Mouse (Mus musculus): ENCODE measurements around the gene N4bp3.
"Not testable (repeated sequence)": the region's sequence is repeated elsewhere in the genome, so short reads cannot be mapped to it uniquely, and the experiment has no call there.

The N4bp3 gene

DNA sequence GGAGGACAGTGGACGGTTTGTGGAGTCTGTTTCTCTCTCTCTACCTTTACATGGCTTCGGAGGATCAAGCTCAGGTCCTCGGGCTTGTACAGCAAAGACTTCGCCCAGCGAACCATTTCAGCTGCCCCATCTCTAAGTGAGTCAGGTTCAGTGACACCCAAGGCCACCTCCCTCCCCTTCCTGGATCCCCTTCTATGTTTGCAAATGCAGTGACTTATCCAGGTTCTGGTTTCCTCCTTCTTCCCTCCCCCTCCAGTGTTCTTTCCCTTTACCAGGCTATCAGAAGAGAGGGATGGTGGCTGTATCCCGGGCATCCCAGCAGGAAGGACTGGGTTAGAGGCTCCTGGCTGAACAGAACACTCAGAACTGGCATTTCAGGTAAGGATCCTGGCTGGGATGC, 3.1 kb upstream of the N4bp3 start:
- DNase-seq (ENCODE audit: low read depth) = no peak

DNA sequence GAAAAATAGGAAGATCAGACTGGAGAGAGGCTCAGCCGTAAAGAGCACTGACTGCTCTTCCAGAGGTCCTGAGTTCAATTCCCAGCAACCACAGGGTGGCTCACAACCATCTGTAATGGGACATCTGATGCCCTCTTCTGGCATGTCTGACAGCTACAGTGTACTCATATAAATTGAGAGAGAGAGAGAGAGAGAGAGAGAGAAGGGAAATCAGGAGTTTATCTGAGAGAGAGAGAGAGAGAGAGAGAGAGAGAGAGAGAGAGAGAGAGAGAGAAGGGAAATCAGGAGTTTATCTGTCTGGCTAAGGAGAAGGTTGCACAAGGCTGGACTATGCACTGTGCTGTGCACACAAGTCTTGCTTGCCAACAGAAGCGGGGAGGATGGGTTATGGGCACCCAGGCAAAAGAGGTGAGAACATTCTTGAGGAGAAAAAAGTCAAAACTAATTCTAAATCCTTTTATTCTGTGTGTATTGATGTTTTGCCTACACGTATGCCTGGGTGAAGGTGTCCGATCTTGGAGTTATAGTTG, 2.3 kb upstream of the N4bp3 start:
- no peak for DNase-seq (ENCODE audit: low read depth)

DNA sequence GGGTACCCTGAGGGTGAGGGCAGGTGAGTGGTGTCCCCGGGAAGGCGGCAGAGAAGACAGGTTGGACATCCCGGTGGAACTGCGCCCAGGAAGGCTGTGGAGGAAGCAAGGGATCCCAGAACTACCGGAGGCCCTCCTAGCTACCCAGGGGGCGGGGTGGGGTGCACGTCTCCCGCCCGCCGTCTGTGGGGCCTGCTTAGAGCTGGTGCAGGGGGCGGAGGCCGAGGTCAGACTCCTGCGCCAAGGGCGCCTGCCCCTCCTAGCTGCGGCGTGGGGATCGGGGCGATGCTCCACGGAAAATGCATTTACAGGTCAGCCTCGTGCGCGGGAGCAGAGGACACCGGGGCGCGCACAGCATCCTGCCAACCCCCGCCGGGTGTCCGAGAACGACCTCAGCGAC, 381 bp downstream of the N4bp3 start:
- DNase-seq (ENCODE audit: low read depth) = no peak

DNA sequence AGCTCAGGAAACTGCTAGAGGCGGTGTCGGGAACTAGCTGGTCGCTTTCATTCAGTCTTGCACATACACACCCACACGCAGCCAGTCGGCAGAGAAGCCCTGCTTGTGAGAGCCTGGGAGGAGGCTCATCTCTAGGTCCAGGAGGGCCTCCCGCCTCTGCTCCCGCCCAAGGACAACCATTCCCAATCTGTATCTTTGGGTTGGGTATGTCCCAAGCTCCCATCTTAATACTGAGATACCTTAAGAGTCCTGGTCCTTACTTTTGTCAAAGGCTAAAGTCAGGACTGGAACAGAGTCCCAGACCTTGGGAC, 798 bp downstream of the N4bp3 start:
- DNase-seq (ENCODE audit: low read depth) = no peak

DNA sequence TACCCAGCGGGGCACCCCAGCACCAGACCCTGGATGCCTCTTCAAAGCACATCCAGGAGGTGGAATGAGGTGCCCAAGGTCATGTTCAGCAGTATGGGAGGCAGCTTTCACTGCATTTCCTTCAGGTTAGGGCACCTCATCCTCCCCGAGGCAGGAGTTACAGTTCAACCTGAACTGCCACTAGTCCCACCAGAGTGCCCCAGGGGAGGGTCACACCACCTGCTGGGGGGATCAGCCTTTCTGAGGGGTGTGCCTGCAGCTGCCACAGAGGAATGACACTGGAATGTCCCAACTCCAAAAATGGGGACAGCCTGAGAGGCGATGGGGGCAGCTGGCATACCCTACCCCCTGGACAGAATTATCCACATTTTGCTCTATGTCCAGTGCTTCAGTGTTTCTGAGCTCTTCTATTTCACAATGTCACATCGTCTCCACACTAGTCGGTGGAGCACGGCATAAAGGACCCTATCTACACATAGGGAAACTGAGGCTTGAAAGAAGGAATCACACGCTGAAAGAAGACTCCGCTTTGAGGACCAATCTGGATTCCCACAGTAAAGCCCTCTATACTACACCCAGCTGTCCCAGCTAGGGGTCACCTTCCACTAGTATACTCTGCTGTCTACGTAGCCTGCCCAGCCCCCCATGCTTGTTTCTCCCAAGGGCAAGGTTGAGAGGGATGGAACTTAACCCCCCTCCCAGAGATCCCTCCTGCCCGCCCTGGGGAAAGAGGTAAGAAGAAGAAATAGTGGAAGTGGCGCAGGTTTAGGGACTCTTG, 1.3 kb downstream of the N4bp3 start:
- no peak for DNase-seq (ENCODE audit: low read depth)

DNA sequence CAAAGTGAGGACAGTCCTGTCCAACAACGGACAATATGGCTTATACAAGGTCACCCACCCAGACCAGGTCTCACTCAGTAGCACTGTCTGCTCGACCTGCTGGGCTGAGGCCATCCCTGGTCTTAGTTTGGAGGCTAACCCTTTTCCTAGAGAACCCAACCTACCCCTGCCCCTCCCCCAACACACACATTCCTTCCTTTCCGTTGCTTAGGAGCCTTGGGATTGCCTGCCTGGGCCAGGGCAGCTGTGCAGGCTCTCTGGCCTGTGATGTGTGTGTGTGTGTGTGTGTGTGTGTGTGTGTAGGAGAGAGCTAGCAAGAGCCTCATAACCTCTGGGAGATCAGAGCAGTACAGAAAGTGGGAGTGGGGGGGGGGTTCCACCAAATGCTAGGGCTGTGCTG, 2.1 kb downstream of the N4bp3 start:
- no peak for DNase-seq (ENCODE audit: low read depth)

DNA sequence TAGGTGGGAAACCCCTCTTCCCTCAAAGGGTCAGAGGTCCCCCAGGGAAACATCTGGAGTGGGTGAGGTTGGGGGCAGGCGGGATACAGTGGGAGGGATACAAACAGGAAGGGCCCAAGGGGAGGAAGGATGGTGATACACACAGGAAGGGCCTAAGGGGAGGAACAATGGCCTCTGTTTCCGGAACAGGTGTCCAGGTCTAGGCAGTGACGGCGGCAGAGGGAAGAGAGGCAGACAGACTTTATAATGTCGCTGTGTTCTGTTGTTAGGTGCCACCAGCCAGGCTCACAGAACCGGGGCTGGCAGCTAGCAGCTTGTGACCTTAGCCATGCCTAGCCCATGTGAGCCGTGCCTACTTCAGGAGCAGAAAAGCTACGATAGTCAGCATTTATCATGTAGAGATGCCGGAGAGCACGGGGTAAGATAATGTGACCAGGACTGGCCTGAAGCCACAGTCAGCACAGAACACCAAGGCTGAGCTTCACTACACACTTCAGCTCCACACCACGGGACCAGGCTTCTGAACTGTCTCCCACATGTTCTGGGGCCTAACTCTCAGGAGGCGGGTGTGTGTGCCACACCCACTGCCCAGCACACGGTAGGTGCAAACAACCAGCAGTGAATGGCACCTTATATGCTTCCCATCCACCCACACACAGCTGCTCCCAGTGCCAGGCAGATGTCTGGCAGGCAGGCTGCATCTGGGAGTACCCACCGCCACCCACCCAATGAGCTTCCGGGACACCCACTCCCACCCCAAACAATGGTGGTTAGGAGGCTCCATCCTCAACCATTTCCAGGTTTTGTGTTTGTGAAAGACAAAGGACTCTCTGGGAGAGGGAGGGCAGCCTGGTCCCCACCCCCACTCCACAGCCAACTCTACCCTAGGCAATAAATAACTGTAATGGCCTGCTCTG, 3.6 kb downstream of the N4bp3 start:
- no peak for DNase-seq (ENCODE audit: low read depth)

DNA sequence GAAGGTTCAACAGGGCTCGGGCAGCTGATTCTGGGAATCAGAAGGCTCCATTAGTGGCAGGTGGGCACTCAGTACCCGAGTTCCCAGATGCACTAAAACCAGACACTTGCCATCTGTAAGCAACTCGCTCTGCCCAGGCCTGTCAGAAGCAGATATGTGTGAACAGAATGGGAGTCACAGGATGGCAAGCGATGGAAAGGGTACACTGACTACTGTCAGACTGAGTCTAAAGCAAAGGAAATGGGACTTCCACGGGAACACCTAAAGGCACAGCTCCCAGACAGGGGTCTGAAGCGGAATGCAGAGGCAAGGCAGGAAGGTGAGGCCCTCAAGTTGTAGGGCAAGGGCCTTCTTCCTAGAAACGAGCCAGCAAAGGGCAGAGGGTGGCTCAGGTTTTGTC, 4.4 kb downstream of the N4bp3 start:
- DNase-seq (ENCODE audit: low read depth) = no peak

DNA sequence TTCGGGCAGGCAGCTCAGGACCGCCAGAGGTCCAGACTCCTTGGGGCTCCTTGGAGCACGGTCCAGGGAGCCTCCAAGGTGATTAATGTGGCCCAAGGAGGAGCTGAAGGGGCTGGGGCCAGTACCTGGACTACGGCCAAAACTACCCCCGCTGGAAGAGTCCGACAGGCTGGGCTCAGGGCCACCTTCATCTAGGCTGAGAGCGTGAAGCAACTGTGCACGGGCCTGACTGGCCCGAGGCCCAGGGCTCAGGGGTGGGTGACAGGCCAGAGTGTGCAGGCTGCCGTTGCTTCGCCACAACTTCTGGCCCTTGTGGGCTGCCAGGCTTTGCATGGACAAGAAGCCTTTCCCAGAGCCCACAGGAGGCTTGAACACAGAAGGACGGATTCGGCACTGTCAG, 5.3 kb downstream of the N4bp3 start:
- no peak for DNase-seq (ENCODE audit: low read depth)

DNA sequence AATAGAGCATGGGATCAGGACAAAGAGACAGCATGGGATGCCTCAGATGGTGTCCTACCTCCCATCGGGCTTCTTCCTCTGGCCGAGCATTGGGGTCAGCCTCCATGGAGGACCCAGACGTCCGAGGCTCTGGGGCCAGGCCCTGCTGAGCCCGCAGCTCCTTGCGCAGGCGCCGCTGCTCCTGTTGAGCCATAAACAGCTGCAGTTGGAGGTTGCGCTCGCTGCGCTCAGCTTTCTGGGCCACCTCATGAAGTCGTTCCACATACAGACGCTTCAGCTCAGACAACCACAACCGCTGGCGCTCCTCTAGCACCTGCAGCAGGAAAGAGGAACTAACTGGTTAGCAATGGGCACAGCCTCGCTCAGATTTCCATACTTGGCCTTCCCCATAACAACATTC, 6.4 kb downstream of the N4bp3 start:
- DNase-seq (ENCODE audit: low read depth) = peak; percentile 66

DNA sequence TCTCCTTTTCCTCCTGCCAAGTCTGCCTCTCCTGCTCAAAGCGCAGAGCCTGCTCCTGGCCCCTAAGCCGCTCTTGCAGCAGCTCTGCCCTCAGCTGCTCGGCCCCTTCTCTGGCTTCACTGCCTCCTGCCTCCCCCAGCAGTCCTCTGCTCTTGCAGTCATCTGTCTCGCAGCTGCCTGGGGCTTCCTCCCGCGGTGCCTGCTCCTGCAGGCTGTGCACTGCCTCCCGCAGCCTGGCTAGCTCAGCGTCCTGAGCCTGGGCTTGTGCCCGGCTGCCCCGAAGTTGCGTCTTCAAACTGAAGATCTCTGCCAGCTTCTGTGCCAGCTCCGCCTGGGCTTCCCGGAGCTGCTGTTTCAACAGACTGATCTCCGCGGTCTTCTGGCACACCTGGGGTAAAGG, 6.9 kb downstream of the N4bp3 start:
- no peak for DNase-seq (ENCODE audit: low read depth)

DNA sequence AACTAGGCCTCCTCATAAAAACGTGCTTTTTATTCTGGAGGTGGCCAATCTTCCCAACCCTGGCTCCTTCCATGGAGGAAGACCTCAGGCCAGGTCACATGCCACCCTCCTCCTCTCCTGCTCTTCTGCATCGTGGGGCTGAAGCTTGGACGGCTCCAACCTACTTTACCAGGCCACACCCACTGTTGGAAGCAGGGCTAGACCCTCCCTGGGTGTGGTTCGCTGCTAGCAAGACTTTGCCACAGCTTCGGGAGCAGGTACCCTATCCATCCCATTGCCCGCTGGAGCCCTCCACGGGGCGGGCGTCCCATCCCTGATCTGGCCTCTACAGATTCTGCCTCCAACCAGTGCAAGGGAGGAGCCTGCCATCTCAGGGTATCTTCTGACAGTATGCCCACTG, 7.4 kb downstream of the N4bp3 start:
- no peak for DNase-seq (ENCODE audit: low read depth)

DNA sequence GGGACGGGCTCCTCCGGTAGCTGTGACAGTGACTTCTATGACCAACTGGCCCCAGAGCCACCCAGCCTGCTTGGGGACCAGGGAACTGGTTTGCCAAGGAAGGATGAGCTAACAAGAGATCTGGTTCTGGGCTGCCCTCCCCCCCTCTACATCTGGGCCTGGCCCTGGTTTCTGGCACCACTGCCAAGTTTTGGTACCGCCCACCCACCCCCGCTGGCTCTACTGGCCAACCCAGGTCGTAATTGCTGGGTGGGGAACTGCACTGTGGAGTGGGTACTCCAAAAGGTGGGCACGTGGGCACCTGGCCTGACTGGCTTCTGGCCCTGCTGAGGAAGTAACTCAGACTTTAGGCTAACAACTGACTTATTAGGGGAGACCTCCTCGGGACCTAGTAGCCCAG, 9.9 kb downstream of the N4bp3 start:
- no peak for DNase-seq (ENCODE audit: low read depth)

DNA sequence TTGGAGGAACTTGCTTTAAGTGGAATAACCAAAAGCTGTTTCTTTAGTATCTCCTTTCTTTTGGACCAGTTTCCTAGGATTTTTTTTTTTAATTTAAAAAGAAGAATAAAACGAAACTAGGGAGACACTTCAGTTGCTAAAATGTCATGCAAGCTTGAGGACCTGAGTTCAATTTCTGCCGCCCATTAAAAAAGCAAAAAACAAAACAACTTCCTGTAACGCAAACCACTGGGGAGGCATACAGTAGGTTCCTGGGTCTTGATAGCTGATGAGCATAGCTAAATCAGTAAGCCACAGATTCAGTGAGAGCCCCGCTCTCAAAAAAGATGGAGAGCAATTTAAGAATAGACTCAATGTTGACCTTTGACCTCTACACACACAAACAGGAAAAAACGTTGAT, 12.1 kb downstream of the N4bp3 start:
- DNase-seq (ENCODE audit: low read depth) = no peak

DNA sequence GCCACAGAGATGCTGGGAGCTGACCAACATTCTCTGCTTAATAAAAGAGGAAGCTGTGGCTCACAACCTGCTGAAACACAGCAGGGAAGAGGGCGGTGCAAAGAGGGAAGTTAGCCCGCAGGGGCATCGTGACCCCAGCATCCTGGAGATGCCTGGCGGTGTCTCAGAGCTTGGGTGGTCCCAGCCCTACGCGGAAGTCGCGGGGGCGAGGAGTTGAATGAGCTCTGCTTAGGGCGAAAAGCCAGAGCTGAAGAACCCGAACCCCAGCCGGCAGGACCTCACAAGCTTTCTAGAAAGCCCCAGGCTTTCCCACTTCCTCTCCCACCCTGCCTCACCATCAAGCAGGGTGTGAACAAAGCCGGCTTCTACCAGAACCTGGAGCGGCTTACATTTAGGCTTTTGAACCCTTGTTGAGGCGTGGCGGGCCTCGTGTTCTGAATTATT, 12.6 kb downstream of the N4bp3 start:
- DNase-seq (ENCODE audit: low read depth) = peak; percentile 66

DNA sequence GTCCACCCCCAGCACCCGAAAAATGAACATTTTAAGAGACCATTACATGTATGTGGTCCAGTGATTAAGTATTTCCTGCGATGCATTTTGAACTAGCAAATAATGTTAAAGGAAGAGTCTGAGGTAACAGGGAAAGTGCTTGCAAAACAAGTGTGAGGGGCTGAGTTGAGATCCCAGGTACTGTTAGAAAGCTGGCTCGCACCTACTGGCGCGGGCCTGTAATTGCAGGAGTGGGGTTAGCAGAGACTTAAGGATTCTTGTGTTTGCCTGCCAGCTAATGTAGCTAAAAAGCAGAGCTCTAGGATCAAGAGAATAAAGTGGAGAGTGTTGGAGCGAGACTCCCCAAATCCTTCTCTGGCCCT, 14.3 kb downstream of the N4bp3 start:
- peak; percentile 74 for DNase-seq (ENCODE audit: low read depth)

DNA sequence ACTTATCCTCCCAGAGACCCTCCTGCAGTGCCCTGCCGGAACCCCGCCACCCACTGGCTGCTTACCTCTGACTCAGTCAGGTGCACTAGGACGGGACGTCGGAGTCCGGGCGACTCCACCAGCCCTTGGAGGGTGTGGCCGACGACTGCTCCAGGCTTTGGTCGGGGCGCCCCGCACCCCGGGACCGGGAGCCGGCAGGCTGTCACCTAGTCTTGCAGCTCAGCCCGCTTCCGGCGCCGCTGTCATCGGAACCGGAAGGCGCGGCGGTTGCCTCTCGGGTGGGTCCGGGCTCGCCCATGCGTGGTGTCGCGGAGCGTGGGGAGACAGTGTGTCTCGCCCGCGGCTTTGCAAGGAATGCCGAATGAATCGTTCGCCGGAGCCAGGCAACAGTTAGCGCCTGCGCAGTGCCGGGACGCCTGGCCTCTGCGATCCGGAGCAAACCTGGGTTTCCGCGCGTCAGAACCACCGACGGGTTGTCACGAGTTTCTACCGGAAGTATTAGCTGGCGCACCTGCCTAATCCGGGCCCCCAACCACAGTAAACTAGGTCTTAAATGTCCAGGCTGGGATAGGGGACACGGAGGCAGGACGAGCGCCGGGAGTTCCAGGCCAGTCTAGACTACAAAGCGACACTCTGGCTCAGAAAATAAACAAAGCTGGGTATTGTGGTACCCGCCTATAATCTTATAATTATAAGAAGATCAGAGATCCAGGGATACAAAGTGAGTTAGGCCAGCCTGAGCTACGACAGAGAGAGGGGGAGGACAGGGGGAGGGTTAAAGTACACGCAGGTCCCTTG, 14.9 kb downstream of the N4bp3 start, which contains the start of gene Rmnd5b:
Rmnd5b (minus strand) TSS at position 372 of the 798 bp plus-strand sequence.
- peak; percentile 65 for DNase-seq (ENCODE audit: low read depth)

DNA sequence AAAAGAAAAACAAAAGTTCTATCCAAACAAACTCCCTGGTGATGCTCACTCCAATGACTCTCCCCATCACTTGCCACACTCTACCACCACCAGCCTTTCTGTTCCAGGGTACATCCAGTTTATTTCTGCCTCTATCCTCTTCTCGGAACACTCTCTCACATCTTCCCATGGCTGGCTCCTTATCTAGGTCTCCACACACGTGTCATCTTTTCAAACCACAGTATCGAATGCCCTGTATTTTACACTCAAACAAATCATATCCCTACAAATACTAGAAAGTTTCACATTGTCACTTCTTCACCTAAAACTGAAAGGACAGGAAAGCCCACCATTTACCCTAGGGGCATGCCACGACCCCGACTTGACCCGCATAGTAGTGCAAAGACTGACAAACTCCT, 15.5 kb downstream of the N4bp3 start:
- no peak for DNase-seq (ENCODE audit: low read depth)

DNA sequence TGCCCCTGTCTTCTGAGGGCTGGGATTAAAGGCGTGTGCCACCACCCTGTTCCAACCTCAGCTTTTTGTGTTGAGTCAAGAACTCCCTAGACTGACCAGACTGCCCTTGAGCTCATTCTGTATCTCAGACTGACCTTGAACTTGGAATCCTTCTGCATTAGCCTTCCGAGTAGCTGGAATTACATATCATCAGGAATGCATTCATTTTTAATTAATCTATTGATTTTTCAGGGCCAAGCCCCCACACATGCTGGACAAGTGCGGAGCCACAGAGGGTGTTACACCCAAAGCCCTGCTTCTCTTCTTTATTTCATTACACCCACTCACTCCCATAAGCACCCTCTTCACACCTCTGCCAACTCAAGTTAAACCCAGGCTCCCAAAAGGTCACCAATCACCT, 16.9 kb downstream of the N4bp3 start:
- DNase-seq (ENCODE audit: low read depth) = no peak

DNA sequence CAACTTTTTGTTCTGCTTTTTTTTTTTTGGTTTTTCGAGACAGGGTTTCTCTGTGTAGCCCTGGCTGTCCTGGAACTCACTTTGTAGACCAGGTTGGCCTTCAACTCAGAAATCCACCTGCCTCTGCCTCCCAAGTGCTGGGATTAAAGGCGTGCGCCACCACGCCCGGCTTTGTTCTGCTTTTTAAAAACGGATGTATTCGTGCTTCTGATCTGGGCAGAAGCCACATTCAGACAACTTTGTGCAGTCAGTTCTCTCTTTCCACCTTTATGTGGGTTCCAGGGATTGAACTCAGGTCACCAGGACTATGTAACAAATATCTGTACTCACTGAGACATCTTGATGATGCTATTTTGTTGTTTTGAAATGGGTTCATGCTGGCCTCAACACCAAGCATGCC, 17.4 kb downstream of the N4bp3 start:
- DNase-seq (ENCODE audit: low read depth) = not testable (repeated sequence)

DNA sequence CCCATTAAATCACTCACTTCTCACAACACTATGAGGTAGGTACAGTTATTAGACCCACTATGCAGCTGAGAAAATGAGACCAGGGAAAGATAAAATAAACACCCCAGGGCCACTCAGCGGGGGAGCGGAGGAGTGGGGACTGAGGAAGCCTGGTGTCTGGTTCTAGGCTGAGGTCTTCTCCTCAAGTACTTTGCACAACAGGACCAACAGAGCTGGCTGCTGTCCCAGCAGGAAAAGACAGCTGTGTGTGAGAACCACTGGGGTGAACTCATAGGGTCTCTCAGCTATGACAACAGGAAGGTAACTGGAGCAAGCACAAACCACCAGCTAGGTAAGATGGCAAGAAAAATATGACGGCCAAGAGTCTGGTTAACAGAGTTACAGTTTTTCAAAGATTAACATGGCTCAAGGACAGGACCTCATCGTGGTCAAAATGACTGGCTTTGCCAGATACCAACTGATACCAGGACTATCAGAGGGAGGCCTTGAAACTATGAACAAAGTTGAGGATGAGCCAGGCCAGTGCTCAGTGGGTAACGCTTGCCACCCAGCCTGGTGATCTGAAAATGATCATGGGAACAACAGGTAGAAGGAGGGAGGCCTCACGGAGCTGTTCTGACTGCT, 18.4 kb downstream of the N4bp3 start:
- no peak for DNase-seq (ENCODE audit: low read depth)
